Mouse (Mus musculus) heart, postnatal 0 days (tissue): ENCODE measurements at regions not wholly inside any gene's neighbourhood (a gene's known extent, or its start where the extent isn't known, plus 50 kb on each side); places are given as distances from the start of the nearest gene placed in this dataset.

Experiments
- ATAC-seq: fragments of 200-750 bp; cut with Nextera tagmentation; 2 replicates; pipeline ENCODE4 v1.8.0; 2017; ENCODE audit warnings: low read depth, moderate number of reproducible peaks, moderate library complexity; ENCODE audit not compliant: insufficient read depth
- DNase-seq: peaks from one replicate; pipeline ENCODE4 v3.0.0-alpha.2; 2016; ENCODE audit warnings: low spot score
- H3K27ac ChIP-seq: fragments of 300-500 bp; sonication (generic); 2 replicates; pipeline ENCODE4 v1.5.1; 2014; ENCODE audit warnings: low read depth, mild to moderate bottlenecking
- H3K27me3 ChIP-seq: fragments of 300-500 bp; sonication (generic); 2 replicates; pipeline ENCODE4 v1.6.1; 2014; ENCODE audit warnings: low read length, mixed read lengths; ENCODE audit not compliant: control insufficient read depth, insufficient read depth
- H3K36me3 ChIP-seq: fragments of 300-500 bp; sonication (generic); replicated peaks from 2 replicates; pipeline ENCODE4 v1.6.1; 2014; ENCODE audit warnings: low read length, mixed read lengths; ENCODE audit not compliant: control insufficient read depth, insufficient read depth
- H3K4me1 ChIP-seq: fragments of 300-500 bp; sonication (generic); 2 replicates; pipeline ENCODE4 v1.6.1; 2014; ENCODE audit warnings: antibody characterized with exemption; ENCODE audit not compliant: control insufficient read depth, insufficient read depth
- H3K4me2 ChIP-seq: fragments of 300-500 bp; sonication (generic); 2 replicates; pipeline ENCODE4 v1.6.1; 2014; ENCODE audit warnings: low read depth, mild to moderate bottlenecking, low read length, moderate library complexity
- H3K4me3 ChIP-seq: fragments of 300-500 bp; sonication (generic); 2 replicates; pipeline ENCODE4 v1.5.1; 2014; ENCODE audit warnings: low read depth, low read length
- H3K9ac ChIP-seq: fragments of 300-500 bp; sonication (generic); replicated peaks from 2 replicates; pipeline ENCODE4 v1.6.1; 2014; ENCODE audit warnings: low read depth, low read length, mixed read lengths
- H3K9me3 ChIP-seq: fragments of 300-500 bp; sonication (generic); replicated peaks from 2 replicates; pipeline ENCODE4 v1.6.1; 2016; ENCODE audit warnings: low read length; ENCODE audit not compliant: control insufficient read depth
- CTCF ChIP-seq: IDR thresholded peaks from 2 replicates; pipeline ENCODE4 v1.5.1; 2016; ENCODE audit warnings: antibody characterized with exemption, control low read depth, low read depth
- EP300 ChIP-seq: IDR thresholded peaks from 2 replicates; pipeline ENCODE4 v1.6.1; 2016; ENCODE audit warnings: antibody characterized with exemption, low read depth
- WGBS: fragments of 180-500 bp; shearing (Covaris S2); extraction: QIAGEN DNeasy Blood & Tissue Kit; methylation state at CpG from one replicate; pipeline ENCODE4 v1.1.7; 2014; 5-methylcytosine and 5-hydroxymethylcytosine counted together

GRCm38 (mm10) chr7:145082917-145083752, 124.8 kb downstream of the 1810010D01Rik start:
- WGBS: 39% methylated on average over 9 of the region's 9 CpGs
- Histone ChIP-seq H3K4me1 (peaks cover 18% of the 10 kb centered on the region), H3K4me3 (no peak overlapping the region), H3K36me3 (no peaks in the 10 kb centered on the region), H3K4me2 (no peak overlapping the region), H3K27ac (0 out of 2 replicates have a peak overlapping the region, but pooled peaks have one; percentile 27), H3K27me3 (no peaks in the 10 kb centered on the region), H3K9ac (no peak overlapping the region), H3K9me3 (no peaks in the 10 kb centered on the region)
- ATAC-seq (no peak), DNase-seq (peak; percentile 14)
- TF ChIP-seq CTCF: no peak
- no peak for TF ChIP-seq EP300

GRCm38 (mm10) chr7:145071996-145072790, 132.5 kb upstream of the Ccnd1 start:
- H3K4me2 ChIP-seq: no peak overlapping the region
- no peaks in the 10 kb centered on the region for H3K27me3 ChIP-seq
- no peaks in the 10 kb centered on the region for H3K9me3 ChIP-seq
- H3K4me3 ChIP-seq: no peak overlapping the region
- H3K36me3 ChIP-seq: no peaks in the 10 kb centered on the region
- TF ChIP-seq CTCF (no peak), EP300 (no peak)
- no peak overlapping the region for H3K27ac ChIP-seq
- H3K9ac ChIP-seq: no peak overlapping the region
- no peak for DNase-seq
- peak; percentile 47 for ATAC-seq
- no peaks in the 10 kb centered on the region for H3K4me1 ChIP-seq
- WGBS: 70% methylated on average over 5 of the region's 5 CpGs

DNA sequence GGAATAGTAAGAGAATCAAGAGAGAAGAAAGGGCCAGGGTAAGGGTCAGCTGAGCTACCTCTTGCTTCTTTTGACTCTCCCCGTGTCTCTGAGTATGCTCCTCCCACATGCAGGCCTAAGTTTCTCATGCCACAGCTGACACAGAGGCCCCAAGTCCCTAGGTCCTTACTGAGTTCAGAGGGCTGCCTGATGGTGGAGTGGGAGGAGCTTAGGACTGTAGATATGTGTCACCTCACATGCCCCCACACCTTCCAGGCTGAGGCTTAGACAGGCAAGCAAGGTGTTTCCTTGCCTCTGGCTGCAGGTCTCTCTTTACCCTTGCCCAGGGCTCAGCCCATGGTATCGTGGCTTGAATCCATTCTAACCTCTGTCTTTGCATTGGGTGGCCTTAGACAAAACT, 131.8 kb upstream of the Ccnd1 start:
- ATAC-seq: no peak
- TF ChIP-seq EP300 (no peak), CTCF (no peak)
- Histone ChIP-seq H3K36me3 (no peaks in the 10 kb centered on the region), H3K4me1 (no peaks in the 10 kb centered on the region), H3K27me3 (no peaks in the 10 kb centered on the region), H3K4me2 (no peak overlapping the region), H3K9me3 (no peaks in the 10 kb centered on the region), H3K27ac (no peak overlapping the region), H3K4me3 (no peak overlapping the region), H3K9ac (no peak overlapping the region)
- WGBS: 73% methylated on average over 2 of the region's 2 CpGs
- no peak for DNase-seq

- Histone ChIP-seq H3K9me3 (no peaks in the 10 kb centered on the region), H3K27ac (no peak overlapping the region), H3K9ac (no peak overlapping the region), H3K4me2 (no peak overlapping the region), H3K36me3 (no peaks in the 10 kb centered on the region), H3K27me3 (no peaks in the 10 kb centered on the region), H3K4me3 (no peak overlapping the region), H3K4me1 (no peaks in the 10 kb centered on the region)
- DNase-seq: no peak
- ATAC-seq: no peak
- TF ChIP-seq EP300: no peak
- TF ChIP-seq CTCF: no peak
- WGBS: 47% methylated on average over 3 of the region's 3 CpGs
These were observed 127.6 kb upstream of the Ccnd1 start for GRCm38 (mm10) chr7:145067366-145067765.

GRCm38 (mm10) chr7:145056320-145056719, 116.6 kb upstream of the Ccnd1 start:
- Histone ChIP-seq H3K9me3 (0 out of 2 replicates have a peak, but pooled peaks cover 4% of the 10 kb centered on the region), H3K27ac (no peak overlapping the region), H3K4me1 (no peaks in the 10 kb centered on the region), H3K27me3 (no peaks in the 10 kb centered on the region), H3K36me3 (no peaks in the 10 kb centered on the region), H3K9ac (no peak overlapping the region), H3K4me2 (no peak overlapping the region), H3K4me3 (no peak overlapping the region)
- TF ChIP-seq EP300 (no peak), CTCF (no peak)
- DNase-seq (no peak), ATAC-seq (no peak)
- 68% methylated on average over 7 of the region's 7 CpGs for WGBS
